Mouse (Mus musculus): Measurements from ENCODE around the gene Slc9a3r1. TPM values are rescaled to one million over a fixed set of nuclear protein-coding genes. Genes with fewer than 3 reads are reported as not detected.
A peak's percentile ranks its signal among the peaks of the same experiment; 100 is the strongest.

The Slc9a3r1 gene
- polyA plus RNA-seq, 1 experiment from 2014 or later = 46.4 TPM

DNA sequence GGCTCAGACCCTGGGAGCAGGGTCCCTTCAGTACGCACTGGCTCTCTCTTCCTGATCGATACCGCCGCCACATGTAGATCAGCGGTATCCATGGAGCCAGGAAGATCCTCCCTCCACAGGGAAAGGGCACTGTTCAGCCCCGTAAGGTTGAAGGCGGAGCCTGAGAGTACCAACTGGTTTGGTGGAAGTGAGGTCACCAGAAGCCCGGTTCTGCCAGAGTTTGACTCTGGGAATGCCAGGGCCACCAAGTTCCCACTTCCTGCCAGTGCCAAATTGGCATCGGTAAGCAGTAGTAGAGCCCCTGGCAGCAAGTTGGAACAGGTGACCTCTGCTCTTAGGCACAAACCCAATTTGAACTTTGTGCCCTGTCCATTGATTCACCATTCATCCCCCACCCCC is 1.8 kb downstream of the Slc9a3r1 start:
- H3K27me3 ChIP-seq (replicated peaks) = peaks cover 51% of the 10 kb centered on the region
- no peaks in the 10 kb centered on the region for H3K36me3 ChIP-seq (replicated peaks)
- H3K4me2 ChIP-seq = peak overlapping the region; percentile 67
- peak overlapping the region; percentile 44; the same call in 1 of the 2 replicates for H3K9ac ChIP-seq
- 0% methylated on average over 9 of the region's 9 CpGs for WGBS
- H3K4me3 ChIP-seq = peak overlapping the region; percentile 50
- H3K27ac ChIP-seq = no peak overlapping the region
- no peaks in the 10 kb centered on the region for H3K9me3 ChIP-seq
- no peak for ATAC-seq (replicated peaks)
- peaks cover 27% of the 10 kb centered on the region for H3K4me1 ChIP-seq

GRCm38 (mm10) chr11:115166776-115167175 is 3.6 kb downstream of the Slc9a3r1 start:
- Histone ChIP-seq H3K9ac (no peak overlapping the region), H3K4me2 (no peak overlapping the region), H3K4me3 (no peak overlapping the region), H3K27me3 (replicated peaks) (peaks cover 42% of the 10 kb centered on the region), H3K9me3 (no peaks in the 10 kb centered on the region), H3K4me1 (peaks cover 27% of the 10 kb centered on the region), H3K27ac (no peak overlapping the region), H3K36me3 (replicated peaks) (no peaks in the 10 kb centered on the region)
- WGBS = 94% methylated on average over 3 of the region's 3 CpGs
- no peak for ATAC-seq (replicated peaks)

DNA sequence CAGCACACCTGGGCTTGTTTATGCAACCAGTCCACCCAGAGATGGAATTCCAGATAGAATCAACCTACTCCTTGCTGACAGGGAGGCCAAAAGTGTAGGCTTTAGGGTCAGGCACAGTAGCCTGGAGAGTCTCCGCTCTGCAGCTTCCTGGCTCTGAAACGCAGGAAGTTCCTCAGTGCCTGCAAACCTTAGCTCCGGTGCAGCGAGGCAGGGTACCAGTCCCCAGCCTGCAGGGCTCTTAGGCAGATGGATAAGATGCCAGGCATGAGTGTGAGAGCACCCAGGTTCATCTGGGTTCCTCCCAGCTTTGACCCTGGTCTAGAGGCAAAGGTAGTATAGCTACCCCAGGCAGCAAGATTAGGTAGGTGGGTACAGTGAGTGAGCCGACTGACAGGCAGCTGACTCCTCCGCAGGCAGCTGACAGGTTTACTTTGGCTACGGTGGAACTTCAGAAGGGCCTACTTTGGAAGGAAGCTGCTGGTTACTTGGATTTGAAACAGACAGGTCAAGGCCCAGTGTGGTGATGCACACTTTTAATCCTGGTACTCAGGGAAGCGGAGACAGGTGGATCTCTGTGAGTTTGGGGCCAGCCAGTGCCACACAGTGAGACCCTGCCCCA is 4.6 kb downstream of the Slc9a3r1 start:
- WGBS = 82% methylated on average over 8 of the region's 8 CpGs
- no peak overlapping the region for H3K4me3 ChIP-seq
- H3K4me2 ChIP-seq = no peak overlapping the region
- peaks cover 32% of the 10 kb centered on the region for H3K27me3 ChIP-seq (replicated peaks)
- H3K27ac ChIP-seq = no peak overlapping the region
- no peaks in the 10 kb centered on the region for H3K36me3 ChIP-seq (replicated peaks)
- H3K4me1 ChIP-seq = peaks cover 29% of the 10 kb centered on the region
- H3K9me3 ChIP-seq = no peaks in the 10 kb centered on the region
- no peak for ATAC-seq (replicated peaks)
- no peak overlapping the region for H3K9ac ChIP-seq

DNA sequence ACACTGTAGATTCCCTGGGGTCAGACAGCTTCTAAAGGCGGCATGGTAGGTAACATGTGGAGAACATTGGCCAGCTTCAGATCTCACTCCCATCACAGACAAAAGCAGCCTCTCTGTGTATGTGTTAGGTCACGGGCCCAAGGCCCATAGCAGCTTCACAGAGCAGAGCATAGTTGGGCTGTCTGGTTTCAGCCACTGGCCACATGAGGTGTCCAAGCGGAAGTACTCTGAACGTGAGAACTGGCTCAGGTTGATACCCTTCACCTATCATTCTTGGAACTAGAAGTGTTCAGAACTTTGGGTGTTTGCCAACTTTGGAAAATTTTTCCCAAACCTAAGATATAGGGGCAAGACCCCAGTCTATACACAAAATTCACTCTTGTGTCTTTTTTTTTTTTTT is 6.3 kb downstream of the Slc9a3r1 start:
- ATAC-seq (replicated peaks) = no peak
- Histone ChIP-seq H3K4me1 (peaks cover 20% of the 10 kb centered on the region), H3K27me3 (replicated peaks) (peaks cover 19% of the 10 kb centered on the region; the same call in 1 of the 2 replicates), H3K9ac (no peak overlapping the region), H3K27ac (no peak overlapping the region), H3K36me3 (replicated peaks) (no peaks in the 10 kb centered on the region), H3K4me2 (no peak overlapping the region), H3K9me3 (no peaks in the 10 kb centered on the region), H3K4me3 (no peak overlapping the region)
- WGBS = 92% methylated on average over 4 of the region's 4 CpGs

- H3K4me2 ChIP-seq = no peak overlapping the region
- no peaks in the 10 kb centered on the region for H3K9me3 ChIP-seq
- peaks cover 4% of the 10 kb centered on the region; the same call in 1 of the 2 replicates for H3K27me3 ChIP-seq (replicated peaks)
- ATAC-seq (replicated peaks) = no peak
- H3K4me1 ChIP-seq = peaks cover 26% of the 10 kb centered on the region
- H3K9ac ChIP-seq = no peak overlapping the region
- 52% methylated on average over 8 of the region's 8 CpGs for WGBS
- no peak overlapping the region for H3K4me3 ChIP-seq
- no peak overlapping the region for H3K27ac ChIP-seq
- no peaks in the 10 kb centered on the region for H3K36me3 ChIP-seq (replicated peaks)
Measured at GRCm38 (mm10) chr11:115171125-115171524, 8.0 kb downstream of the Slc9a3r1 start.

- ATAC-seq (replicated peaks) = no peak
- 0 out of 2 replicates have a peak, but pooled peaks cover 5% of the 10 kb centered on the region for H3K27me3 ChIP-seq (replicated peaks)
- no peak overlapping the region for H3K4me3 ChIP-seq
- 29% methylated on average over 4 of the region's 4 CpGs for WGBS
- no peaks in the 10 kb centered on the region for H3K36me3 ChIP-seq (replicated peaks)
- H3K4me2 ChIP-seq = no peak overlapping the region
- H3K9me3 ChIP-seq = no peaks in the 10 kb centered on the region
- no peak overlapping the region for H3K9ac ChIP-seq
- no peak overlapping the region for H3K27ac ChIP-seq
- peaks cover 42% of the 10 kb centered on the region for H3K4me1 ChIP-seq
Measured at GRCm38 (mm10) chr11:115172825-115173287, 9.7 kb downstream of the Slc9a3r1 start.

DNA sequence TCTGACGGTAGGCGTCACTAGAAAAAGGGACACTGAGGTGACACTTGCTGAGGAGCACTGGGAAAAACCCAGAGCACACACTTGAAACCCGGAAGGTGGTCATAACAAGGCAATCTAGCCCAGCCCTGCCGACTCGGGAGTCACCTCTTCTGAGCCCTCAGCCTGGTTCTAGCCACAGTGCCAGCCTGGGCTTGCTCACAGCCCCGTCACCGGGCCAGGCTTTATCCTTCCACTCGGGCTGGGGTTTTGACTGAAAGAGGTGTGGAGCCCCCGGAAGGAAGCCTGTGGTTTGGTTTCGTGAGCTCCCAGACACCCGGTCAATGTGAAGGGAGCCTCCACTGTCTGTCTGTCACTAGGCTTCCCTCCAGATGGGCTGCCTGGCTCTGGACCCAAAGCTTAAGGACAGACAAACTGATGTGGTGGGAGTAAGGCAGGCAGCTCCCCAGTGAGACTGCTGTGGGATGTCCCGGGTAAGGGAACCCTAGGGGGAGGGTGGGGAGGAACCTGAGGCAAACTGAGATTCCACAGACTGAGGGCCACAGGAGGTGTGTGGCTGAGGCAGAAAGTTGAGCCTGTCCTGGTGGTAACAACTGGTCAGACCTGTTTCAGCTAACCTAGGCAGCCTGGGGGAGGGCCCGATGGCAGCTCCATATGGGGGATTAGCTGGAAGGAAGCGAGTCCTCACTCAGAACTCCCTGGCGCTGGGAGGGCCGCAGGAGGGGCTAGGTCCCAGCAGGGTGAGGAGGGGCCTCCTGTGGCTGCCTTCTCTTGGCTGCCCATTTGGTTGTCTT is 10.6 kb downstream of the Slc9a3r1 start:
- Histone ChIP-seq H3K27ac (no peak overlapping the region), H3K36me3 (replicated peaks) (no peaks in the 10 kb centered on the region), H3K9me3 (no peaks in the 10 kb centered on the region), H3K4me2 (no peak overlapping the region), H3K9ac (no peak overlapping the region), H3K4me1 (peaks cover 47% of the 10 kb centered on the region), H3K4me3 (no peak overlapping the region), H3K27me3 (replicated peaks) (0 out of 2 replicates have a peak, but pooled peaks cover 5% of the 10 kb centered on the region)
- no peak for ATAC-seq (replicated peaks)
- 21% methylated on average over 16 of the region's 16 CpGs for WGBS

GRCm38 (mm10) chr11:115176399-115177190 is 13.5 kb downstream of the Slc9a3r1 start:
- H3K27ac ChIP-seq = no peak overlapping the region
- no peaks in the 10 kb centered on the region for H3K36me3 ChIP-seq (replicated peaks)
- no peak overlapping the region for H3K4me2 ChIP-seq
- peaks cover 47% of the 10 kb centered on the region for H3K4me1 ChIP-seq
- 58% methylated on average over 24 of the region's 24 CpGs for WGBS
- H3K4me3 ChIP-seq = no peak overlapping the region
- no peak for ATAC-seq (replicated peaks)
- no peak overlapping the region for H3K9ac ChIP-seq
- H3K27me3 ChIP-seq (replicated peaks) = 0 out of 2 replicates have a peak, but pooled peaks cover 5% of the 10 kb centered on the region
- H3K9me3 ChIP-seq = no peaks in the 10 kb centered on the region

DNA sequence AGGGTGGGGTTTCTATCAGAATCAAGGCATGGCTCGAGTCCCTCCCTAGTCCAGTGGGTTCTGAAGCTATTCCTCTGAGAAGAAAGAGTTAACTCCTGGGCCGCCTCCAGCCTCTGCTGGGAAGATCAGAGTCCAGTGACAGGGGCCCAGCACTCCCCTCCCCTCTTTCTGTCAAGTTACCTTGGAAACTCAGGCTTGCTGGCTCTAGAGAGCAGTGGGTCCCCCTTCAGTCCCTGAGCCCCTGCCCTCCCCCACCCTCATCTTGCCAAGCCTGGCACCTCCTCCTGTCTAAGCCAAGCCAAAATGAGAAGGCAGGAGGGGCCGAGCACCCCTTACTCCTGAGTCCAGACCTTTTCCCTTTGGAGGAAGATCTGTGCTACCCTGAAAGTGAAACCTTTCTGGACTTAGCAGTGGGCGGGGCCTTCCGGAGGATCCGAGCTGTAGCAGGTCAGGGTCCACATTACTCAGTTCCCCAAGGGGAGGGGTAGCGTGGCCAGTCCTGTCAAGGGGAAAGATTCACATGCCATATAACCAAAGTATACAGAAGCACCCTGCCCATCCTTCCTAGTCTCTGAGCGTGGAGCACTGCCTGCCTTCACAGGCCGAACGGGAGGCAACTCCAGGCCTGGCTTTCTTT is 14.5 kb downstream of the Slc9a3r1 start:
- WGBS = 14% methylated on average over 10 of the region's 10 CpGs
- Histone ChIP-seq H3K27ac (peak overlapping the region; percentile 50), H3K27me3 (replicated peaks) (0 out of 2 replicates have a peak, but pooled peaks cover 5% of the 10 kb centered on the region), H3K4me3 (no peak overlapping the region), H3K4me1 (peaks cover 42% of the 10 kb centered on the region), H3K9ac (no peak overlapping the region), H3K4me2 (no peak overlapping the region), H3K36me3 (replicated peaks) (no peaks in the 10 kb centered on the region), H3K9me3 (no peaks in the 10 kb centered on the region)
- peak; percentile 62 for ATAC-seq (replicated peaks)

DNA sequence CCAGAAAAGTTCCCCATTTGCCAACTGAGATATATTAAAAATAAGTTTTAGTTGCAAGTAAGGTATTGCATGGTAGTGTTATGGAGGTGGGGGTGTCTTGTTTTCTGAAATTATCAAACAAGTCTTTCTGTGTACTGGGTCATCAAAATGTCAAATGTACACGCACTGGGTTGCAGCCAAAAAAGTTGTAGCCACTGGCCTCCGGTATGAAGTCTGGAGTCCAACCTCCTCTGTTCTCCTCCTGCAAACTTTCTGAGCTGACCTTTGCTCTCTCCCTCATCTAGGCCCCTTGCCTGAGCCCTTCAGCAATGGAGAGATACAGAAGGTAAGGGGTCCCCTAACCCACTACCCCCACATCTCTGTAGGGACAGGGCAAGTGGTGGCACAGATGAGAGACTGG is 15.6 kb downstream of the Slc9a3r1 start:
- ATAC-seq (replicated peaks) = no peak
- Histone ChIP-seq H3K36me3 (replicated peaks) (no peaks in the 10 kb centered on the region), H3K4me1 (peaks cover 38% of the 10 kb centered on the region), H3K27me3 (replicated peaks) (0 out of 2 replicates have a peak, but pooled peaks cover 5% of the 10 kb centered on the region), H3K9ac (no peak overlapping the region), H3K4me3 (no peak overlapping the region), H3K27ac (0 out of 2 replicates have a peak overlapping the region, but pooled peaks have one; percentile 50), H3K9me3 (no peaks in the 10 kb centered on the region), H3K4me2 (no peak overlapping the region)
- 91% methylated on average over 2 of the region's 2 CpGs for WGBS

DNA sequence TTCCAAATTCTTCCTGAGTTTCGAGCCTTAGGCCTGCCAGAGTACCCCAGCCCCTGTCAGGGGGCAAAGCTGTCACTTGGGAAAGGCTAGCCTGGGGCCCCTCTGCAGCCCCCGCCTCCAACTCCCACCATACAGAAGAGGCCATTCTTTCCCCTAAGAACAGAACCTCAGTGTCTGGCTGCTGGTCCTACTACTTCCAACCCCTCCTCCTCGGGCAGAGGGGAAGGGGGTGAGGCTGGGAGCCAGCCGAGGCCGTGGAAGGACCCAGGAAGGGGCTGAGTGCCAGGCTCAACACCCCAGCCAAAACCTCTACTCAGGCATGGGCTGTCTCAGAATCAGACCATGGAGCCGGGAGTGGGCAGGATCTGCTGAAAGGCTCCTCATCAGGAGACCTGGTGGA is 16.1 kb downstream of the Slc9a3r1 start:
- 0 out of 2 replicates have a peak overlapping the region, but pooled peaks have one; percentile 34 for H3K27ac ChIP-seq
- H3K36me3 ChIP-seq (replicated peaks) = no peaks in the 10 kb centered on the region
- H3K4me2 ChIP-seq = no peak overlapping the region
- no peak overlapping the region for H3K4me3 ChIP-seq
- H3K4me1 ChIP-seq = peaks cover 34% of the 10 kb centered on the region
- 65% methylated on average over 6 of the region's 6 CpGs for WGBS
- no peaks in the 10 kb centered on the region for H3K9me3 ChIP-seq
- peak; percentile 40 for ATAC-seq (replicated peaks)
- H3K9ac ChIP-seq = no peak overlapping the region
- 0 out of 2 replicates have a peak, but pooled peaks cover 2% of the 10 kb centered on the region for H3K27me3 ChIP-seq (replicated peaks)
